Mouse (Mus musculus) cerebellum, adult 9-11 months (tissue): ENCODE measurements around the gene Kifc5b.
"Not testable (repeated sequence)": the region's sequence is repeated elsewhere in the genome, so short reads cannot be mapped to it uniquely, and the experiment has no call there.

Experiments used
- DNase-seq: peaks from one replicate; pipeline ENCODE4 v3.0.0; 2022

Gene Kifc5b

GRCm38 (mm10) chr17:26919516-26919915 lies 2.6 kb downstream of the Kifc5b start:
- not testable (repeated sequence) for DNase-seq

- DNase-seq = not testable (repeated sequence)
Measured at GRCm38 (mm10) chr17:26922368-26922767, 5.5 kb downstream of the Kifc5b start.

- not testable (repeated sequence) for DNase-seq
Measured at GRCm38 (mm10) chr17:26925414-26925813, 8.5 kb downstream of the Kifc5b start.

- DNase-seq = peak; percentile 58
Measured at GRCm38 (mm10) chr17:26931795-26932194, 14.9 kb downstream of the Kifc5b start.

GRCm38 (mm10) chr17:26932839-26933398 lies 16.0 kb downstream of the Kifc5b start, which contains the start of gene Phf1:
Gene Phf1 (plus strand): TSS chr17:26933052.
- DNase-seq = peak; percentile 94

GRCm38 (mm10) chr17:26933419-26933818 lies 16.5 kb downstream of the Kifc5b start:
- no peak for DNase-seq

- peak; percentile 45 for DNase-seq
Measured at GRCm38 (mm10) chr17:26933885-26934827, 17.3 kb downstream of the Kifc5b start.

GRCm38 (mm10) chr17:26935027-26935426 lies 18.1 kb downstream of the Kifc5b start:
- no peak for DNase-seq

- DNase-seq = peak; percentile 63
Measured at GRCm38 (mm10) chr17:26936453-26936852, 19.6 kb downstream of the Kifc5b start.

- peak; percentile 70 for DNase-seq
Measured at GRCm38 (mm10) chr17:26936921-26937695, 20.2 kb downstream of the Kifc5b start.

GRCm38 (mm10) chr17:26937883-26938695 lies 21.2 kb downstream of the Kifc5b start:
- peak; percentile 60 for DNase-seq

- DNase-seq = peak; percentile 82
Measured at GRCm38 (mm10) chr17:26938731-26939130, 21.8 kb downstream of the Kifc5b start.

GRCm38 (mm10) chr17:26939178-26939972 lies 22.5 kb downstream of the Kifc5b start, which contains the start of gene Cuta:
Gene Cuta (minus strand): TSS chr17:26939569.
- peak; percentile 100 for DNase-seq

GRCm38 (mm10) chr17:26939973-26940300 lies 23.0 kb downstream of the Kifc5b start:
- no peak for DNase-seq

- peak; percentile 79 for DNase-seq
Measured at GRCm38 (mm10) chr17:26941031-26941789, 24.3 kb downstream of the Kifc5b start, which contains the start of gene Syngap1. Gene Syngap1 (plus strand): TSS chr17:26941253.

- no peak for DNase-seq
Measured at GRCm38 (mm10) chr17:26941841-26942570, 25.1 kb downstream of the Kifc5b start.

- peak; percentile 50 for DNase-seq
Measured at GRCm38 (mm10) chr17:26945824-26946495, 29.1 kb downstream of the Kifc5b start.

GRCm38 (mm10) chr17:26946567-26946966 lies 29.7 kb downstream of the Kifc5b start:
- DNase-seq = peak; percentile 86
